Mouse (Mus musculus): ENCODE data around the gene B020031M17Rik.
"Not testable (repeated sequence)": the region's sequence is repeated elsewhere in the genome, so short reads cannot be mapped to it uniquely, and the experiment has no call there.

Gene B020031M17Rik

DNA sequence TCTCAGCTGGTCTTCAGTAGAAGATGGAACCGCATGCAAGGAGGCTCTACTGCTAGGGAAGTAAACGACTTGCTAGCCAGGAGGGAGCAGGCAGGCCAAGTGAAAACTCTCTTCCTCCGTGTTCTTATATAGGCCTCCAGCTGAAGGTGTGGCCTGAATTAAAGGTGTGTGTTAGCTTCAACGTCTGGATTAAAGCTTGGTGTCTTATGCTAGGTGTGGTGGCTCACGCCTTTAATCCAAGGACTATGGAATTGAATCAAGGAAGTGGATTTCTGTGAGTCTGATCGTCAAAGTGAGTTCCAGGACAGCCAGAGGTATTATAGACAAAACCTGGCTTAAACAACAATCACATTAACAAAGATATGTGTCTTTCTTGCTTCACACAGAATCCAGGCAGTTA lies at the start of gene B020031M17Rik:
TSS of gene B020031M17Rik (minus strand) at position 101 of the 400 bp plus-strand sequence.
- in situ Hi-C loops (cut with MboI; ENCODE audit: low sequenced_read_pairs): not testable (repeated sequence)

- in situ Hi-C loops (cut with MboI; ENCODE audit: low sequenced_read_pairs): not testable (repeated sequence)
Observed at GRCm38 (mm10) chr13:119999215-119999614, 48.6 kb upstream of the B020031M17Rik start.

DNA sequence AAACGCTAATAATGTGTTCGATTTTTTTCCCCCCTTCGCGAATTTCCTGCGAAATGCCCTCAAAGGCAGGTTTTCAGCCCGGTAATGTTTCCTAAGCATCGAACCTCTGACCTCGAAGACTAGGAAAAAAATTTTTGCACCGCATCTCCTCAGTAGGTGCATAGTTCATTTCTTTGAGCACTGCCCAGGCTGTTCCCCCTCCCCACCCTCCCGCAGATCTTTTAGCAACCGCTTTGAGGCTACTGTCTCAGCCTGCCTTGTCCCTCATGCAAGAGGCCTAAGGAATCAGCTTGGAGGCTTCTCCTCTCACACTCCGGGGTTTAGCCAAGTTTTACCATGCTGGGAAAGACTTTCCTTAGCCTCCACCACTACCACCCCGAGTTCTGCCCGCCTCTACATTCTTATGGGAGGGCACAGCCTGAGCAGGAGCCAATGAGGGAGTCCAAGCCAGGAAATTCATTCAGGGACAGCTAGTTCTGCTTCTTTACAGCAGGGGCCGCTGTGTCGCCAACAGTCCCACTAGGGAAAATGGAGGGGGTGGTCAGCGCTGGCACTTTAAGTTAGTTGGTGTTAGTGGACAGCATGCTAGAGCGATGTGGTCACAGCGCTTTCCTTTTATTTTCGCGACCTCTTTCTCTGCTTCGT lies 48.0 kb upstream of the B020031M17Rik start:
- in situ Hi-C loops (cut with MboI; ENCODE audit: low sequenced_read_pairs): not testable (repeated sequence)

DNA sequence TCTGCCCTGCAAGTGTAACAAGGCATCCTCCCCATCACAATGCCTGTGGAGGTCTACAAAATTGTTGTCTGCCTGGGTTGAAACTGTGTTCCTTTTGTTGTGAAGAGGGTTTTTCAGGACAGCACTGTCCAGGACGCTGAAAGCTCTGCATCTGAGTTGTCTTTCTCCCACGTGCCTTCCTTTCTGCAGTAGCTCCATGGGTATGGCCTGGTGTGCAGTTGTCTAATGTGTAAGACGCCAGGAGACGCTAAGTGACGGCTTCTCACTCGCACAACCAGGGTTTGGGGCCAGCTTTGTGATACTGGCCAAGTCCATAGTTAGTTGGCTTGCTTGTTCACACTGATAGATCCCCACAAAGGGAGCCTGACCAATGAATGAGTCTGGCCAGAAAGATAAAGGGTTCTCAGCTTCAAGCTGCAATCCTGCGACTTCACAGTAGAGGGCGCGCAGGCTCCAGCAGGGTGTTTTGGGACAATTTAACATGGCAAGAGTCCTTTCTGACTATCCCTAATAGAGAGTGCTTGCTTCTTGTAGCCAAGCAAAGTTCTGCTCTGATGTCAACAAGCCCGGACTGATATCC lies 41.4 kb upstream of the B020031M17Rik start:
- in situ Hi-C loops (cut with MboI; ENCODE audit: low sequenced_read_pairs): not testable (repeated sequence)

DNA sequence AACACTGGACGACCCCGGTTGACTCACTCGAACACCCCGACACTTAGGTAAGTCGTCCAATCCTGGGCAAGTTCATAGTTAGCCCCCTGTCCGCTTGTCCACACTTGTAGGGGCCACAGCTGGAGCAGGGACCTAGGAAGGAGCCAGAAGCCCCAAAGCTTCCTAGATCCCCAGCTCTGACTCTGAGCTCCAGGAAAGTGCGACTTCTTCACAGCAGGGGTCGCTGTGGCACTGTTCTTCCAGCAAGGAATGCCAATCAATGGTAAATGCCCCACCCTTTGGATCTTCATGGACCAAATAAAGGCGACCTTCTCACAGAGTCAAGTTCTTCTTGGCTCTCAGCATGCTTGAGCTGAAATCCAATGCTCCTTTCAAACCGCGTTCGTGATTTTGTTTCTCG lies 40.7 kb upstream of the B020031M17Rik start:
- in situ Hi-C loops (cut with MboI; ENCODE audit: low sequenced_read_pairs): not testable (repeated sequence)

DNA sequence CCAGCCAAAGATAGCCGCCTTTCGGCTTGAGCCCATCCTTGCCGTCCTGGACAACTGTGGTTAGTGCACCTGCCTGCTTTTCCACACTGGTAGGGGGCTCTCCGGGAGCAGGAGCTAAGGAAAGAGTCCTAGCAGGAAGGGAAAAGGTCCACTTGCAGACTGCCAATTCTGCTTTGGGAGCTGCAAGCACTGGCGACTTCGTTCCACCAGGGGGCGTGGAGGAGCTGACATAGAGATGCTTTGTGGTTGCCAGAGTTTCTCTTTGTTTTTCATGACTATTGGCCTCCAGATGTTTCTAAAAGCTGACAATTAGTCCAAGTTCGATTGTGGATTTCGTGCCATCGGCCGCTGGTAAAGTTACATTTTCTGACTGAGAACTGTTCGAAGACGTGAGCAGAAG lies 18.6 kb upstream of the B020031M17Rik start:
- in situ Hi-C loops (cut with MboI; ENCODE audit: low sequenced_read_pairs): not testable (repeated sequence)

DNA sequence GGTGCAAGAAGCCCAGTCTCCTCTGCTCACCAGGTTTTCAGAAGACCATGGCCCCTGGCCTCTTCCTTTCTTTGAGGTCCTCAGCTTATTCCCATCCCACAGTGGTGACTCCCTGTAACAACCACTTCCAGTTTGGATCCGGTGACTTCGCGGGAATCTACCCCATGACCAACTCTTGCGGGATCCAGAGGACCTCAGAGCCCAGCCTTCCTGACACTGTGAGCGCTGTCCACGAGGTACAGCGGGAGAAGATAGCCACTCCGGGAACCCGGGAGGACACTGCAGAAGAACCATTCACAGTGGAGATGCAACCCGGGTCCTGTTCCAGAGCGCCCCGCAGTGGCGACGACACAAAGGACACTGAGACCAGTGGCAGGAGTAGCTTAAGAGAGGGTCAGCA lies 17.6 kb upstream of the B020031M17Rik start:
- in situ Hi-C loops (cut with MboI; ENCODE audit: low sequenced_read_pairs): not testable (repeated sequence)

- in situ Hi-C loops (cut with MboI; ENCODE audit: low sequenced_read_pairs): not testable (repeated sequence)
Observed at GRCm38 (mm10) chr13:119965968-119966367, 15.4 kb upstream of the B020031M17Rik start.

GRCm38 (mm10) chr13:119965302-119965952 lies 14.8 kb upstream of the B020031M17Rik start:
- in situ Hi-C loops (cut with MboI; ENCODE audit: low sequenced_read_pairs): not testable (repeated sequence)

DNA sequence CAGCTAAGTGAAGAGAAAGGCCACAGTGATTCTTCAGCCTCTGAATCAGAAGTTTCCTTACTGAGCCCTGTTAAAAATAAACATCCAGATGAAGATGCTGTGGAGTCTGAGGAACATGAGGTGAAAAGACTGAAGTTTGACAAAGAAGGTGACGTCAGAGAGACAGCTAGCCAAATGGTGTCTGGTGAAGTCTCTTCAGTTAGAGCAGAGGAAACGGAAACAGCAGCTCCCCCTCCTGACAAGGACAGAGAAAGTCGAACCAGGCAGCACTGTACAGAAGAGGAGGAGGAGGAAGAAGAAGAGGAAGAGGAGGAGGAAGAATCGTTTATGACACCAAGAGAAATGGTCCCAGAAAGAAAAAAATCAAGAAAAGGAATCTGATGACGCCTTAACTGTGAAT lies 12.2 kb upstream of the B020031M17Rik start:
- in situ Hi-C loops (cut with MboI; ENCODE audit: low sequenced_read_pairs): not testable (repeated sequence)

- in situ Hi-C loops (cut with MboI; ENCODE audit: low sequenced_read_pairs): not testable (repeated sequence)
Observed at GRCm38 (mm10) chr13:119955567-119955966, 5.0 kb upstream of the B020031M17Rik start.

DNA sequence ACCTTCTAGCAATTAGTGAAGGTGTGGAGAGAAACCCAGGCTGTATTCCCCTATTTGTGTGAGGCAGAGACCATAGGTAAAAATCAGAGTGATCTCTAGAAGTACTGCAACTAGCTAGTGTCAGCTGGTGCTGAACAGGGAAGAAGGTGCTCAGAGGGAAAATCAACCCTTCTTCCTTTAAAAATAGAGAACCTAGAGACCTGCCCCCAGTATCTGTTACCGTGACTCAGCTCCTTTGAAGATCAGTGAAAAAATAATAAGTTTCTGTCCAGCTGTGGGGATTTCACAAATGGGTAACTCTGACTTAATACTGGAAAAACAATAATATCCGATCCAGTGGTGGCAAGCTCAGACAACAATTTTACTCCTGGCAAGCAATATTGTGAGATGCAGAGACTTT lies 4.5 kb upstream of the B020031M17Rik start:
- in situ Hi-C loops (cut with MboI; ENCODE audit: low sequenced_read_pairs): not testable (repeated sequence)

DNA sequence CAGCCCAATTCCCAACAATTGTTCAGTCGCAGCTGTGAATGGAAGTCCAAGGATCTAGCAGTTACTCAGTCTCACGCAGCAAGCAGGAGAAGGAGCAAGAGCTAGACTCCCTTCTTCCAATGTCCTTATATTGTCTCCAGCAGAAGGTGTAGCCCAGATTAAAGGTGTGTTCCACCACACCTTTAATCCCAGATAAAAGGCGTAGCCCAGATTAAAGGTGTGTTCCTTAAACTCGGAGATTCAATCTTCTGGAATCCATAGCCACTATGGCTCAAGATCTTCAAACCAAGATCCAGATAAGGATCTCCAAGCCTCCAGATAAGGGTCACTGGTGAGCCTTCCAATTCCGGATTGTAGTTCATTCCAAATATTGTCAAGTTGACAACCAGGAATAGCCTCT lies 21.4 kb downstream of the B020031M17Rik start, which contains the start of gene Gm21761:
TSS of gene Gm21761 (minus strand) at position 101 of the 400 bp plus-strand sequence.
- in situ Hi-C loops (cut with MboI; ENCODE audit: low sequenced_read_pairs): not testable (repeated sequence)

- in situ Hi-C loops (cut with MboI; ENCODE audit: low sequenced_read_pairs): not testable (repeated sequence)
Observed at GRCm38 (mm10) chr13:119924597-119925340, 25.8 kb downstream of the B020031M17Rik start.

GRCm38 (mm10) chr13:119916966-119917722 lies 33.5 kb downstream of the B020031M17Rik start:
- in situ Hi-C loops (cut with MboI; ENCODE audit: low sequenced_read_pairs): not testable (repeated sequence)

DNA sequence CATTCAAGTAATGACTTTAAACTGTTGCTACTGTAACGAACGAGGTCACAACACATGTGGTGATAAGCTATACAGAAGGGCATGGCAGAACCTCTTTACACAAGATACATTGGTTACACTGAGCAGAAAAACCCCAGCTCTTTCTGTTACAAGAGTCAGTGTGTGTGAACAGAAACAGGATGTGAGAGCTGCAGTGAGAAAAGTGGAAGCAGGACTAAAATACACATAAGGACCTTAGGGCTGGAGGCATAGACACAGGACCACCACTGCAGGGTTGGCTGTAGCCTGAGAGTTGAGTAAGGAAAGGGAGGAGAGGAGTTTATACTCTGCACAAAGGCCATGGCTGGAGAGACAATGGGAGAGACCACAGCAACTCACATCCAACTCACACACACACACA lies 34.2 kb downstream of the B020031M17Rik start:
- in situ Hi-C loops (cut with MboI; ENCODE audit: low sequenced_read_pairs): not testable (repeated sequence)

Data from CH12F3 (cell line).